Mouse (Mus musculus) thymus, postnatal 14 days (tissue): ENCODE results near the gene Mybphl.

Experiments
- DNase-seq: peaks from one replicate; pipeline ENCODE4 v3.0.0; 2021

The Mybphl gene

DNA sequence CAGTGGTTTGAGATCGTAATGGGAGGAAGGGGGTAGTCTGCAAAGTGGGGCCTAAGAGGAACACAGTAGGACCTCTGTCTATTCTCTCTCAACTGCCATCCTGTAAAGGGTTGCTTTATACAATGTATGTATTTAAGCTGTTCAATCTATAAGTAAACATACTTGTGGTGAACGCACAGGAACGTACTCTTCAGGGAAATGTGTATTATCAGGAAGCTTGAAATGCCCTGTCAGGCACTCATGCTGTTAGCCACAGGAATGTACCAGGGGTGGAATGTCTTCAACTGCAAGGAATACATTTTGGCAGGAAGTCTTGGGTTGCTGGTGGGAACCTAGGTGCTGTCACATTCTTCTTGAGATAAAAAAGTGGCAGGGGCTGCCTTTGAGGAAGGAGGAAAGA, 8.0 kb downstream of the Mybphl start:
- DNase-seq = no peak

DNA sequence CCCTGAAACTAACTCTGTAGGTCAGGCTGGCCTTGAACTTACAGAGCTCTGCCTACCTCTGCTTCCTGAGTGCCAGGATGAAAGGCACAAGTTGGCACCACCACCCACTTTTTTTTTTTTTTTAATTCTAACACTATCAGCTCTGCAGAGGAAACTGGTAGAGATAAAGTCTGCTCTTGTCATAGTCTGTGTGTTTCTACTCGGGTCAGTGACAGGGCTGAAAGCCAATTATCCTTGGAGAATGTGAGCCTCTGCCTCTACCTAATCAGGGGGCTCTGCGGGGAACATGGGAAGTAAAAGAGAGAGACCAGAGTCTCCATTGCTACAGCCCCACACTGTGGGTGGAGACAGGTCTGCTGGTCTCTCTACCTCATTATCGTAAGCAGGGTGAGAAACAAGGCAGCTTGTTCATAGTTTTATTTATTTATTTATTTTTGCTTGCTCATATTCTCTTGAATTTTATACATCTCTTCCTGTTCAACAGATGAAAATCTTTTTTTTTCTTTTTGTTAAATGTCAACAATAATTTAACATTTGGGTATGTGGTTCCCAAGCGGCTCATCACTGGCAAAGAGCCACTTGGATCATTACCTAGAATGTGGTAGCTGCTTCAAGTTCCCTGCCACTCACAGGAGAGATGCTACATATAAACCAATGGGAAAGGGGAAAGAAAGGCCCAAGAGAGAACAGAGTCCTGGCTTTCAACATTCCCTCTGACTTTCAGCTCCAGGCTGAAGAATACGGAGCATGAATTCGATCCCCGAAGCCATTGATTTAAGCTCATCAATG, 14.4 kb downstream of the Mybphl start:
- no peak for DNase-seq

DNA sequence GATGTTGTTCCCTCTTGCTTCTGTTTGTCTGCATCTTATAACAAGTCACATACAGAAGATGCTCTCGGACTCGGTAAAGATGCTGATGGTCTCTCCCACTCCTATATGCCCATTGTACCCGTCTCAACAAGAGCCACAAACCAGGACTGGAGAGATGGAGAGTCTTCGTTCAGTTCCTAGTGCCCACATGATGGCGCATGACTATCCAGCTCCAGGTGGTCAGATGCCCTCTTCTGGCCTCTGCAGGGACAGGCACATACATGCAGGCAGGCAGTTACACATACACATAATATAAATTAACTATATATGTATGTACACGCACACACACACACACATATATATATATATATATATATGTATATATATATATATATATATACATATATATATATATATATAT, 16.0 kb downstream of the Mybphl start:
- DNase-seq = peak; percentile 35

DNA sequence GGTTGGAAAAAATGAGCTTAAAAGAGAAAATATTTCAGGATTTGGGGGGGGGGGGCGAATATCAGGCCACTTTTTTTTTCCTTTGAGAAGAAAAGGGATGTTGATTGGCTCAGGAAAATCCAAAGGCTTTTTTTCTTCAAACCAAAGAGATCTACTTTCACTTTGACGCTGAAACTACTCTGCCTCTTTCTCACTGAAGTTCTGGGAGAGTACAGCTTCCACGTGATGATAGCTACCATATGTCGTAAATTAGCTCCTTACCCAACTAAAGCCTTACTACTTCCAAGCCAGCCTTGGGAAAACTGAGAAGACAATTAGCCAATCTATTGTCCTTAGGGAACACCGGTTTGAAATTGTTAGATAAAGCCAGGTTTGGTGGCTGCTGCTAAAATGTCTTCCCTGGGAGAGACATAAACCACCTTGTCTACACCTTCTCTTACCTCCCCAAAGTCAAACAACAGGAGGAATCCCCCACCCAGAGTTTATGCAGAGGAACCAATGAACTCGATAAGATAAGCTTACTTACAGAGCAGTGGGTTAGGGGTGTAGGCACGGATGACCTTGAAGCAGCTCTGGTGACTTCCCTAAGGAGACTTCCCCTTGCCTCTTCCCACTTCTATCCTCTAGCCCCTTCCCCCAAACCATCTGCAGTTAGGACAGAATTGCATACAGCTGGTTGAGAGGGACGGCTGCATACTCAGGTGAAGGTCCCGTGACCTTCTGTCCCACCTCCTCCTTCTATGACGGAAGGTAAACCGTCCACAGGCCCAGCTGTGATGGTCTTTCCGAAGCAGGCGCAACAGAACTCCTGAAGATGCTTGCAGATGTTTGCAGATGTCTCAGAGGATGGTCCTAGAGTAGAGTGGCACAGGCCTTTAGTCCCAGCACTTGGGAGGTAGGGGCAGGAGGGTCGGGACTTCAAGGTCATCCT, 17.5 kb downstream of the Mybphl start:
- no peak for DNase-seq

DNA sequence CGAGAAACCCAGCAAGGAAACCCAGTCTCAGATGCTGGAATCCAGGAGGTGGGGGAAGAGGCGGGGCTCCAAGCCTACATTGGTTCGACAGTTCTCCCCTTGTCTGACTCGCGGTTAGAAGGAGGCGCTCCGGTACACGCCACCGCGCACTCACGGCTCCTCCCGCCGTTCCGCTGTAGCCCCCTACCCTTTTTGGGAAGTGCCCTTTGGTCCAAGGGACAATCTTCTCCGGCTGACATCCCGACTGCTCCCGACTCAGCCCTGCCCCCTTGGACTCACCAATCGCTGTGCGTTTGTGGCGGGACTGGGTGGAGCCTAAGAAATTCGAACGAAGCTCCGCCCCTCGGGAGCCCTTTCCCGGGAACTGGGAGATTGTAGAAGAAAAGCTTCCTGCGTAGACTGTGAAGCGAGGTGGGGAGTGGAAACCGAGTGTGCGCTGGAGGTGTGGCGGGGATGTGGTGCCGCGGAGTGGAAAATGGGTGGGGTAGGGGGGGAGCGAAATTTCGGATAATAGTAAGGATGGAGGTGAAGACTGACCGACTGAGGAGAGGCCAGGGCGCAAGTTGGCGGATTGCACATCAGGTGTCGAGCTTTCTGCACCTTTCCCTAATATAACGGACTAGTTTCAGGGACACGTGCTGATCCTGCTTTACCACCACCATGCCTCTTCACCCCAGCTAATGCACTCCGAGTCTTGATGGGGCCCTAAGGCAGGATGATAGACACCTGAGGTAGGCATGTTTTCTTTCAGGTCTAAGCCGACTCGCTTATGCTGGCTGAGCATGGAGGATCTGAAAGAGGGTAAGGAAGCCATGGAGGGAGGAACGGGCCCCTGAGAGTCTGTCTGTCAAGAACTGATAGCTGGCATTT, 19.0 kb downstream of the Mybphl start, which contains the start of gene Psrc1:
Psrc1 (plus strand) TSS at position 355 of the 870 bp plus-strand sequence.
- DNase-seq = peak; percentile 86

DNA sequence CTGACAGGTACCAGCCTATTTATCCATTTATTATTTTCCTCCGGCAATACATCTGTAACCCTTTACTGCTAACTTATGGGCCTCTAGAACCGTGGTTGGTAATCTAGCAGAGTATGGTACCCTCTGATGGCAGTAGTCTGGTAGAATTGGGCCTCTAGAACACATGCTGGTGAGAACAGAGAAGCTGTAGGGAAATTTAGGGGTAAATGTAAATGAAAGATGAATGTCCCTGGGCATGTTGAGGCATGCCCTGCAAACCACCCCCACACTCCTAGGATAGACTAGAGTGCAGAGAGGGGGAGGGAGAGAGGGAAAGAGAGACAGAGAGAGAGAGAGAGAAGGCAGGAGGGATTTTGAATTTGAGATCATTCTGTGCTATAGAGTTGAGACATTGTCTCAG, 19.7 kb downstream of the Mybphl start:
- no peak for DNase-seq

DNA sequence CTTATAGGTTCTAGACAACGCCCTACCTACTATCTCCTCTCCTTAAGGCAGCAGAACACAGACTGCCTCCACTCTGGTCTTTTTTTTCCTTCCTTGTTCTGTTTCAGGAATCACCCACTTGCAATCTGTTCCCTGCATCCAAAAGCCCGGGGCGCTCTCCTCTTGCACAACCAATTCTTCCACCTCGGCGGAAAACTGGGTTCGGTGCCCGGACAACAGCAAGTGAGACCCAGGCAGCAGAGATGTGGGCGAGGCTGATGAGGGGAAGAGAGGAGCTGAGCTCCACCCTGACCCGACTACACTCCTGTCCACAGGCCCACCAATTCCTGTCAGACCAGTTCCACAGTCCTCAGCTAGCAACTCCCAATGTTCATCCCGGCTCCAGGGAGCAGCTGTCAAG, 21.5 kb downstream of the Mybphl start:
- DNase-seq = no peak

DNA sequence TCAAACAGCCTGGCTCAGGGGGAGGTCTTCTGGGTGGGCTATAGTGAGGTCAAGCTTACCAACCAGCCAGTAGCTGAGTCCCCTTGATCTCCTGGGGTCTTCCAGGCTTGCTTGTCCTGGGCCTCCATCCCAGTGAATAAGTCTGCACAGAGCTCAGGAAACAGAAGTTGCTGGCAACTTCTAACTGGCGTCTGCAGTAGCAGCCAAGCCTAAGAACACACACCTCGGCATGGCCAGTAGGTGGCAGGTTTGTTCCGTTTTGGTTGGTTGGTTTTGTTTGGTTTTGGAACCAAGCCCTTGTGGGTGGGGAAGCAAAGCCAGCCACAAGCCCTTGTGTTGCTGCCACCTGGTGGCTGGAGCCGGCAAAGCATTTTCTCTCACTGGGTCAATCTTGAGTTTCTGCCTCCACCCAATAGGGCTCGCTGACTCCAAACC, 24.4 kb downstream of the Mybphl start:
- DNase-seq = peak; percentile 96

DNA sequence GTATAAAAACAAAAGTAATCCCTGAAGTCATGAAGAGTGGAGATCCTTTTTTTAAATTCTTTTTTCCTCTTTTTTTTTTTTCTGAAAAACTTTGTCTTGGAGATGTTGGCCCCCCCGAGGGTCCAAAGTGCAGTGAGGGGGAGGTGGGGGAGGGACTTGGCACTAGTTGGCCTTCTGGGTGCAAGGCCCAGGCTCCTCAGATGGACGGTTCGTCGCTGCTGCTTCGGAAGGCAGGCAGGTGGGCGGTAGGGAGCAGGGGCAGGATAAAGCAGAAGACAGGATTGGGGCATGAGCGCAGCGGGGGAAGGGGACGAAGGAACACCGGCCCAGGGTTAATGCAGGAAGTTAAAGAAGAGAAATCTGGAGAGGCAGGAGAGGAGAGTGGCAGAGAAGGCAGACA, 27.6 kb downstream of the Mybphl start:
- DNase-seq = no peak

DNA sequence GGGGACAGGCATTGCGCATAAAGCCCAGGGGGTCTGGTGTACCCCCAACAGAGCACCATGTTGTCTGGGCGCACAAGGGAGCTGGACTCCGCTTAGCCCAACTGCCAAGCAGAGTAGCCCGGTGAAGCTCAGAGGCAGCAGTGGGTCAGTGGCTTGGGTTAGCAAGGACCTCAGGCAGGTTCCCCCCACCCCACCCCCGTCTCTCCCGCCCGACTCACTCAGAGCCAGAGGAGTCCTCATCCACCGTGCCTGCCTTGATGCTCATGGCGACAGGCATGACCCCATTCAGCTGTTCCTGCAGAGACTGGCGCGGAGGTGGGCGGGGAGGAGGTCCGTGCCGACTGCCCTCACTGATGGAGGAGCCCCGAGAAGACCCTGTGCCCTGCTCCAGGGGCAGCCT, 28.1 kb downstream of the Mybphl start:
- DNase-seq = no peak

DNA sequence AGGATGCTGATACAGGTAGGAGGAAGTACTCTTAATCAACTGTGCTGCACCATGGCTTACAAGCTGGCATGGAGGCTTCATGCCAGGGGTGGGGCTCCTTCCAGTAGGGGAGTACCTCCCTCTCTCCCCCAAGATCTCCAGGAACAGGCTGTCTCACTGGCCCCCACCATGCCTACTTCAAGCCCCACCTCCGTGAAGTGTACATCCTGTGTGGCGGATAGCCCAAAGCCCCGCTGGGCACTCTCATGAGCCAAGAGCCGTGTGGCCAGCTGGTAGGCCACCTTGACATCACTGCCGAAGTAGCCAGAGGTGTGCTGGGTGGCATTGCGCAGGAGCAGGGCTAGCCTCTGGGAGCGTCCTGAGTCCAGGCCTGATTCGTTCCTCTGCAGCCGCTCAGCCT, 33.6 kb downstream of the Mybphl start:
- no peak for DNase-seq

DNA sequence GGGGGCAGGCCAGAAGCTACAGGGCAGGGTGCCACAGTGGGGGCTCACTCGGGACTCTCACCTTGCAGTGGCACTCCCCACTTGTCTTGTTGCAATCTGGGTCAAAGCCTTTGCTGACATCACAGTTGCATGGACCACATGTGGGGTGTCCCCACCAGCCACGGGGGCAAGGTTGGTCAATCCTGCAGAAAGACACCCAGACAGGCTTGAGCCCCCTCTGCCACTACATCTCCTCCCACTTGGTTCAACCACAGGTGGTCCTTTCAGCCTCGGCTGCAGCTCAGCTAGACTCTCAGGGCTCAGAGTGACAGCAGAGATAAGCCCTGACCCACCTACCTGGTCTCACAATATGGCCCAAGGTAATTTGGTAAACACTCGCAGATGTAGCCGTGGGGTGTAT, 35.7 kb downstream of the Mybphl start:
- no peak for DNase-seq

DNA sequence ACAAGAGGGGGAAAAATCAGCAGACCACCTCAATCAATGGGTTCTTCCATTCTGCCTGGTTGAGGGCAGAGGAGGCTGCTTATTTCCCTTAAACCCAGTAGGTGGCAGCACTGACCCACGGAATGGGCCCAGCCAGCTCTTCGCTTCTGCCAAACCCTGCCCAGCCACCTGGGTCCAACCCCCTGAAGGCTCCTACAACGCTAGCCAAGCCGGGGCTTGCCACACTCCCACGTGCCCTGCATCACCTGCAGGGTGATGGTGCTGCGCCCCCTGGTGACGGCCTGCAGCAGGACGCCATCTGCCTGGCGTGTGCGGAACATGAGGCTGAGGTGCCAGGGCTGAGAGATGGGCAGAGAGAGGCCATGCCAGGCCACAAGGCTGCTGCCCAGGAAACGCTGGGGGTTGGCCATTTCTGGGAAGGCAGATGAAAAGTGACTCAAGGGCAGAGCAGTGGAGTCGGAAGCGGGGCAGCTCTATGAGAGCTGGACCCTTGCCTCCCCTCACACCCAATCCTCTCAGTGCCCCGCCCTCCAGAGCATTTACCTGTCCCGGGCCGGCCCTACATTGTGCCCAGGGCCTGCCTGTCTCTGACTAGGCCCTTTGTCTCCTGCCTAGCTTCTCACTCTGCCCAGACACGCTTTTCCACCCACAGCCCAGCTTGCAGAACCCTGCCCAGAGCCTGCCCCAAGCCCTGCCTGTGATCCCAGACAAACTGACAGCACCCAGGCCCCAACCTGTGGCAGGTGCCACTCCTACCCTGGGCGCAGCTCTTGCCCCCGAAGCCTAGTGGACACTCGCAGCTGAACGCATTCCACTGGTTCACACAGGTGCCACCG, 37.2 kb downstream of the Mybphl start:
- DNase-seq = peak; percentile 96

DNA sequence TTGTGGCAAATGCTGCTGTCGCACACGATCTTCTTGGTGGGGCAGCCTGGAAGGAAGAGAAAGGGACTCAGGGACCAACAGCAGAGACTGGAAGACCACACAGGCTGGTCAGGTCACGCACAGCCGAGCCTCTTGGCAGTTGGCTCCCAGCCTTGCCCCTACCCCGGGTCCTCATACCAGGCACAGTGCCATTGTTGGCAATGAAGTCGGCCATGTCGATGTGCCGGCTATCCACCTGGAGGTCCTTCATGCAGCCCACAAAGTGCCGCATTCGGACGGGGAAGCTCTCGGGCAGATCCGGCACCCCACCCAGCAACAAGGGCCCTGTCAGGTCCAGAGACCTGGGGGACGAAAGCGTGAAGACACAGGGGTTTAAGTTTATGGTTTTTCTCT, 37.8 kb downstream of the Mybphl start:
- DNase-seq = no peak

DNA sequence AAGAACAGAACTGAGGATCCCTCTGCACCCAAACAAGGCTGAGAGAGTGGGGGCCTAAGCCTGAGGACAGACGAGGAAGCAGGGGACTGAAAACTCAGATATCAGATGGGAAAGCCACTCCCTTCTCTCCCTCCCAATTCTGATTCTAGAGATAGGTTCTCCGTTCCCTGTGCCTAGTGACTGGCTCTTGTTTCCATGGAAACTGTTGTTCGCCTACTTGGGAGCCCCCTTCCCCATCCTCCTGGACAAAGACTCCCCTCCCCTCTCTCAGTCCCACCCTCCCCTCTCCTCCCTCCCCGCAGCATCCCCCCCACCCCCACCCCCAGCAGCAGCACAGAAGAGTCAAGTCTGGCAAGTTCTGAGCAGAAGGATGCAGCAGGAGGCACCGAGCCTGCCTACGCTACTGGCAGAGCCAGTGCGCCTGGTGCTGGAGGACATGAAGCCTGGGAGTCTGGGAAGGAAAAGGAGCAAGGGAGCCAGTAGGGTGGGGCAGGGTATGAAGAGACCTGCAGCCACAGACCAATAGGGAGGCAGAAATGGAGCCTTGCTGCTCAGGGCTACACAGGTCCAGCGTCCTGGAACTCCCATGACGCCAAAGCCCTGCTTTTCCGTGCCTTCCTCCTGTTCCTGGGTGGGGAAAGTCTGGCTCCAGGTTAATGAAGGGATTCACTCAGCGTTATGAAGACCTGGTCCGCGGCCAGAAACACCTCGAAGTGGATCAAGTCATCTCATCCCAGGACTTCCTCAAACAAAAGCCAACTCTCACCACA, 41.0 kb downstream of the Mybphl start:
- DNase-seq = no peak

DNA sequence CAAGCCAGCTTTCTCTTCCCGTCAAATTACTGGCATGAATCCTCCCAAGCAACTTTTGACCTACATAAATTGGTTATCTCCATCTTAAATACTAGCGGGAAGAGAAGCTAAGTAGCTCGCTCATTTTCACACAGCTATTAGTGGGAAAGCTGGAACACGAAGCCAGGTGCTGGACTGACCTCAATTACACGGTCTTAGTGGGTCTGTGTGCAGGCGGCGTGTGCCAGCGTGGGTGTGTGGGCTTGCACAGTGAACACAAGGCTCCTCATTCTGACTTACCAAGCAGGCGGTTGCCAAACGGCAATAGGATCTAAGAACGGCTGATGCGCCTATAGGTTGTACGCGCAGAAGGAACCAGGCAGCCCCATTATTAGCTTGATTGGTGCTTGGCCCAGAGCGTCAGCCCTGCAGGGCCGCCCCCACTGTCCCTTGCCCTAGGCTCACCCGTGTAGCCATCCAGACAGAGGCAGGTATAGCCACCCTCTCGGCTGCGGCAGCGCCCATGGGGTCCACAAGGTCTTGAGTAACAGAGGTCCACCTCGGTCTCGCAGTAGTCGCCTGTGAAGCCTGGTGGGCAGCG, 41.7 kb downstream of the Mybphl start:
- DNase-seq = no peak

DNA sequence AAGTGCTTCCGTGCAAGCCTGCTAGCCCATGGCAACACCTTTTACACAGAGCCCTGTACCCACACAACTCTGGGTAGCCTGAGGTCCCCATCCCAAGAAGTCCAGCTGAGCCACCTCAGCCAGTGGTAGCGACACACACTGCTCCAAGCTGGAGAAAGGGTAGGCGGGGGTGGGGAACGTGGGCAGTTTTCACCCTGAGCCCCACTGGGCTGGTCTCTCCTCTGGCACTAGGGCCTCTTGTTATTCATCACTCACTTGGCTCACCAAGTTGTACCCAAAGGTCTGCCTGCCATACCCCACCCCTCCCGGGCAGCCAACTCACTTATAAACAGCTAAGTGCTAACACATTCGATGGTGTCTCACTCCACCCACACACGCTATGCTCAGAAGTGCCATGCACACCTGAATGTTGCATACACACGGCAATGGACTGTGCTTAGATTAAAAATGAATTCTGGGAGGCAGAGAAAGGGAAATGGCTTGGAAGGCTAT, 43.9 kb downstream of the Mybphl start:
- no peak for DNase-seq

DNA sequence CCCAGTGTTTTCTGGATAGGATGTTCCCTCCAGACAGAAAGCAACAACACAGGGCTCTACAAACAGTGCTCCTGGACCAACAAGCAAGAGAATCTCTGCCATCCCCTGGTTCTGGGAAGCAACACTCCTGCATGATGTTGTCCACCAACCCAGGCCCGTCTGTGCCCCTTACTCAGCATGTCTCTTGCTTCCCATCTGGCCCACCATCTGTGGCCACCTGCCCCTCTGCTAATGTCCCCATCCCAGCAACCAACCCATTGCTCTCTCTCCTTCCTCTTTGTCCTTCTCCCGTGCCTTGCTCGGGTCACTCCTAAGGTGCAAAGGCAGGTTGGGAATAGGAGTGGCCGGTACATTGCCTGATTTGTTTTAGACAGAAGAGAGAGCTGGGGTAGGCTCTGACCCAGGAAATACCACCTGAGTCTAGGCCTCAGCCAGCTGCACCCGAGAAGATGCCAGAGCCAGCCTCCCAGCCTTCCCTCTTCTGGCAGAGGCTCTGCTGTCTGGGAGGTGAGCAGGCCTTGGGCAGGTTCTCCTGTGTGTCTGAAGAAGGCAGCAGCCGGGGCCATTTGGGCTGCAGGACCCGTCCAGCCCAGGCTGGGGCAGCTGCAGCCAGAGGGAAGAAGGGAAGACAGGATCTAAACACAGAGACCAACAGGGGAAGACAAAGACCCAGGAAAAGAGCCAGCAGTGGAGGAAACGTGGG, 45.1 kb downstream of the Mybphl start:
- no peak for DNase-seq

DNA sequence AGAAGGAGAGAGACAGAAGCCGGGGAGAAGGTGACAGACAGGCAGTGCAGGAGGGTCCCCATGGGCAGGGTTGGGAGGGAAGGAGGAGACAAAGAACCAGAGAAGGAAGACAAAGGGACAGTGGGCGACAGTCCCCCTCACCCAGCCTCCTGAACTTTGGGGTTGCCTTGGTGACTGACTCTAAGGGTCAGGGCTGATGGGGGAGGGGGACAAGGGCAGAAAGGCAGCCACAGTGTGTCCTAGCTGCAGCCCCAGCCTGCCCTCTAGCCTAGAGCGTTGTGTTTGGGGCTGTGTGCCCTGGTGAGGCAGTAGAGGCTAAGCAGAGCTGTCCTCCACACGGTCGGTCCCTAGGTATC, 45.6 kb downstream of the Mybphl start:
- DNase-seq = no peak
